Mouse (Mus musculus): ENCODE data around the gene Npas3.

The Npas3 gene

GRCm38 (mm10) chr12:53587691-53588504, 339.4 kb downstream of the Npas3 start:
- DNase-seq (ENCODE audit: low spot score in 2 of 2) = peak; percentile 18 to 25

GRCm38 (mm10) chr12:53589446-53589961, 341.0 kb downstream of the Npas3 start:
- no peak for DNase-seq (ENCODE audit: low spot score in 2 of 2)

- DNase-seq (ENCODE audit: low spot score in 2 of 2) = no peak
Observed at GRCm38 (mm10) chr12:53605661-53606060, 357.2 kb downstream of the Npas3 start.

DNA sequence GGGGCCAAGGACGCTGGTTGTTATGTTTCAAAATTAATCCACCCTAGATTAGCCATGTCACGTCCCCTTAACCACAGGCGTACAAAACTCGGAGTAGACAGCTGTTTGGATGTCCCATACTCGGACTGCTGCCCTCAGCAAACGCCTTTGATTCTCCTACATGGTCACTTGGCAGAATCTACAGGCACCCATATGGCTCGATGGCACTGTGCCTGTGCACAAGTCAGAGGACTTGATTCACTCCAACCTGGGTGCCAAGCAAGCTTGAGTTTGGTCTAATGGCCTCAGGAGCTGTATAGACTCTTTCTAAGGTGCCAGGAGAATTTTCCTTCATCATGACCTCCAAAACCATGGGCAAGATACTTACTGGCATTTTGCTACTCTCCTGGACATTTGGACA, 363.6 kb downstream of the Npas3 start:
- no peak for DNase-seq (ENCODE audit: low spot score in 2 of 2)

DNA sequence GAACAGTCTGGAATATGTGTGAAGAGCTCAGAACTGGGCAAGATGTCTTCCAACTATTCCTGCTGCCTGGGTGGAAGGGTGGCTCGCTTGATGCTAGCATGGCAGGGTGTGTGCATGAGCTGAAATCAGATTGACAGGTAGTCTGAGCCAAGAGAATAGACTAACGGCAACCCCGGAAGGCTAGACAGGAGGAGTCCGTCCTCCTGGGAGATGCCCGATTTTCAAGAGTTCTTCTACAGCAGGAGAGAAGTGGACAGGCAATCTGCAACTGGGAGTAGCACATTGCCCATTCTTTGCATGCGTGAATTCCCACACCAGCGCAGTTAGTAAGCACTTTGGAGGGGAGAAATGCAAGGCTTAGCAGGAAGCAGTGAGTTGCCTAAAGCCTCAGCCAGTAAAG, 372.8 kb downstream of the Npas3 start:
- no peak for DNase-seq (ENCODE audit: low spot score in 2 of 2)

DNA sequence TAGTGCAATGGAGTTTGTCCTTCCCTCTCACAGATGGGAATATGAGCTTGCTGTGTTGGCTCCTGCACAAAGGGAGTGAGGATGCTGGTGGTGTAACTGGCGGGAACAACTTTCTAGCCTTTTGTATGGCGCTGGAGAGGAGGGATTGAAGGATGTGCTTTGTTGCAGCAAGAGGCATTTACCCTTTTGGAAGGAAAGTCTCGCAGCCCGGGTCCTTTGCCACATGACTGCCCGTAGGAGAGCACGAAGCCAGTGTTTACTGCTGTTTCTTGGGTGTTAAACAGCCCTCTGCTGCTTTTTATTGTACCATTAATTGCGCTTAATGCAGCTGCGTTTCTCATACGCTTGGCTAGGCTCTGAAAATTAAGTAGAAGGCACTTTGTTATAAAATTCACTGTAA, 375.3 kb downstream of the Npas3 start:
- no peak for DNase-seq (ENCODE audit: low spot score in 2 of 2)

DNA sequence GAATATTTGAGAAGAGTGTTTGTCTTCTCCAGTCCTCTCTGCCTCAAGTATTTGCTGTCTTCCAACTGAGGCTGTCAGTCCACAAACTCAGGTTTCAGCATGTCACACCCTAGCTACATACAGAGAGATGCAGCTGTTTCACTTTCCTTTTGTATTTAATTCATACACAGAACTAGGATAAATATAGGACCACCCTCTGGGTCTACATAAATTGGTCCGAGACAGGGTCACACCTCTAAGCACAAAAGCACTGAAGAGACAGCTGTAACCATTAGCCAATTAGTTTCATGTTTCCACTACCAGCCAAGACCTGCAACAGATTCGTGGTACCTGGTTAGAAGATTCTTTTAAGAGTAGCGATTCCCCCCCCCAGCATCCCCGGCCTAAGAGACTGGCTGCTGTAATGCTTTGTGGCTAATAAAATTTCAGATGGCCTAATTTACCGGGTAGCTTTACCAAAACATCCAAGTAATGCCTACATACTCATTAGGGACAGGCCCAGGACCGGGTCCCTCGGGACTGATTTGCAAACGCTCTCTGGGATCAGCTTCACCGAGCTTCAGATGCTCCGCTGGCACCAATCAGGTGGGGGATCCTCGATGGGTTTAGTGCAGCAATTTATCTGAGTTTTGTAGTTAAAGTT, 376.0 kb downstream of the Npas3 start:
- no peak for DNase-seq (ENCODE audit: low spot score in 2 of 2)

DNA sequence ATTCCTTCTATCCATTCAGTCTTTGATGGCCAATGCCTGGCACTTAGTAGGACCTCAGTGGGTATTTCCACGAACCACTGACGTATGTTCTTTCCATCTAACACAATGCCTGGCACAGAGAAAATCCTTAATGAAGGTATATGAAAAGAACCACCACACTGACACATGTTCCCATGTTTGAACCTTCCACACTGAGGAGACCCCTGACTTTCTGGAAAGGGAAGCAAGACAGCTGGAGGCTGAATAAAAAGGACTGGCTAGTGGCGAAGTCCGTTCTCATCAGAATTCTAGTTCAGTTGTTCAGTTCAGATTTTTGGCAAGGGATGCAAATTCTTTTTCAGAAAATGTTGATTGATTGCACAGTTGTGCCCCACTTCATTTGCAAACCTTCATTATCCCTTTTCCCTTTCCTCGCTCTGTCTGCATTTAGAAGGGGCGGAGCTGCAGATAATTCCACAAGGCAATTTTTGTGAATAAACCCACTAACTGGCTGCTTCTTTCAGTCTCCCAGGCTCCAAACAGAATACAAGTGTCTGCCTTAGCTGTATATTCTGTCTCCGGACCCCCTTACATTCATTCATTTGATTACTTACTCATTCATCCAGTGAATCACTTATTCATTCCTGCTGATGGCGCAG, 381.1 kb downstream of the Npas3 start:
- DNase-seq (ENCODE audit: low spot score in 2 of 2) = no peak

GRCm38 (mm10) chr12:53630607-53631006, 382.1 kb downstream of the Npas3 start:
- no peak for DNase-seq (ENCODE audit: low spot score in 2 of 2)

GRCm38 (mm10) chr12:53631315-53632106, 383.0 kb downstream of the Npas3 start:
- DNase-seq (ENCODE audit: low spot score in 2 of 2) = no peak

- no peak for DNase-seq (ENCODE audit: low spot score in 2 of 2)
Observed at GRCm38 (mm10) chr12:53638571-53638970, 390.1 kb downstream of the Npas3 start.

- DNase-seq (ENCODE audit: low spot score in 2 of 2) = no peak
Observed at GRCm38 (mm10) chr12:53647282-53647681, 398.8 kb downstream of the Npas3 start.

GRCm38 (mm10) chr12:53656301-53656700, 407.8 kb downstream of the Npas3 start:
- no peak for DNase-seq (ENCODE audit: low spot score in 2 of 2)

DNA sequence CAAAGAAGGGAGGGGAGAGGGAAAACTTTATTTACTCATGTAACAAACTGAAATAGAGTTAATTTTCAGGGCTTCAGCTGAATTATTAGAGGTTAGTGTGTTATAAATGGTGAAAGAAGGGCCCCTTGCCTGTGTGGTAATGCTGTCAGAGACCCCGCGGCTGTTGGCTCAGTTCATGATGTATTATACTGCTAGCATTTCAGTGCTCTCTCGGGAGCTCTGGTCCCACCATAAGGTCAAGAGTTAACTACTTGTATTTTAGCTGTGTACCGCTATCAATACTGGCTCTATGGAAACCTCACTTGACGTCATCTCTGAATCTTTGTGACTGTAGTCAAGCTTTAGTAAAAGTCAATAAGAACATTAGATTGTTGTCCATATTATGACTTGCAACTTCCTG, 415.6 kb downstream of the Npas3 start:
- no peak for DNase-seq (ENCODE audit: low spot score in 2 of 2)

GRCm38 (mm10) chr12:53671846-53672245, 423.4 kb downstream of the Npas3 start:
- no peak for DNase-seq (ENCODE audit: low spot score in 2 of 2)

- no peak for DNase-seq (ENCODE audit: low spot score in 2 of 2)
Observed at GRCm38 (mm10) chr12:53677091-53677630, 428.7 kb downstream of the Npas3 start.

DNA sequence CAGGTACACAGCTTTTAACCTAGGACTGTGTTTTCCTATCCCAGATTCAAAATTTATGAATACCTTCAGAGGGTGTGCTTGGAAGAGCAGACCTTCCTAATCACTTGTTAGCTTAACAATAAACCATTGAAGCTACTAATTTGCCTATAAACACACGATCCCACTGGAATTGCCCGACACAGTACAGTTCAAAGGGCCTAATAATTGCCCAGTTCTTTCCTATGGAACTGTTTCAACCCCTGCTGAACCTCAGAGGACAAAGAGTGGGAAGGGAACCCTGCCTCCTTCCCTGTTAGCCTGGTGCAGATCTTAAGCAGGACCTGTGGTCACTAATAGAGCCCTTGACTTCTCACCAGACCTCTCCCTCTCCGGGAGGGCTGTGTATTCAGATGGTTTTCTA, 429.7 kb downstream of the Npas3 start:
- DNase-seq (ENCODE audit: low spot score in 2 of 2) = no peak

DNA sequence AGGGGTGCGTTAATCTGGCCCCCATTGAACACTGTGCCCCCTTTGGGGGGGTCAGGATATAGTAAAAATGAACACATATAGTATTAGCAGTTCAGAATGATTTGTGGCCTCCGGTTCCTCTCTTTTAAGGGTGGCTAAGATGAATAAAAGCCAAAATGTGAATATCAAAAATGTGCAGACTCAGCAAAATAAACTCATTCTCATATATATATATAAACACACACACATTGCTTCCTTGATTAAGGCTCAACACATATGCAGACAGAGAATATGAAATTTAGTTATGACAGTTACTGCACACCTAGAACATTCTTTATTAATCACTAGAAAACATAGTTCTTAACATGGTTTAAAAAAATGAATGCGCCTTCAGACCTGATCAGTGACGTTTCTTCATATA, 430.7 kb downstream of the Npas3 start:
- DNase-seq (ENCODE audit: low spot score in 2 of 2) = no peak

DNA sequence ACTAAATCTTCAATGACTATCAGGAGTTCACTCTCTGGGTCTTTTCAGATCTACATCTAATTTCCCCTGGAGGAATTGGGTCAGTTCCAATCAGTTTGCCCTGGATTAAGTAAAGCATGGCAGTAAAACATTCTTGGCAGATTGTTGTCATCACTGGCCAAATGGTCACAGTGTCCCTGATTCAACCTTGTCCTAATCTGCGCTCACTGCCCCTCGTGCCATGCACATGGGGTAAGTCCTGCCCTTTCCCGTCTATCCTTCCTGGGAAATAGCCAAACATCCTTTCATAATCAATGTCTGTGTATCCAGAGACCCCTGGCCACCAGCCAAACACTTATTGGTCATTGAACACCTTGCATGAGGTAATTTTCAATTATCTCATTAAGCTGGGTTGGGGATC, 432.0 kb downstream of the Npas3 start:
- DNase-seq (ENCODE audit: low spot score in 2 of 2) = no peak

- DNase-seq (ENCODE audit: low spot score in 2 of 2) = no peak
Observed at GRCm38 (mm10) chr12:53682036-53682435, 433.6 kb downstream of the Npas3 start.

- no peak for DNase-seq (ENCODE audit: low spot score in 2 of 2)
Observed at GRCm38 (mm10) chr12:53692471-53692870, 444.0 kb downstream of the Npas3 start.

DNA sequence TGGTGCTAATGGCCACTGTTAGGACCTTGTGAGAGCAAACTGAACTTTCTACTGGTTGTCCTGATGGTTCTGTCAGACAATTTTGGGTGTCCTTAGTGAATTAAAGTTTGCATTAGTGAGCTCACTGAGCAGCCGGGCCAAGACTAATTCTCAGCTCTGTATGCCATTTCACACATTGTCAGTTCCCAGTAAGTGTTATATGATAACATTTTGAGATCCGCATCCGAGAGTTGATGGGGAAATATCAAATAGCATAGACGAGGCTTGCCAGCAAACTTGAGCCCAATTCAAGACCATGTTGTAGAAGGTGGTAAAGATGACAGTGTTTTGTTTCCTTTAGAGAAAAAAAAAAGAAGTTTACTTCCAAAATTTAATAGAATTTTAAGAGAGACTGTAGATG, 445.9 kb downstream of the Npas3 start:
- DNase-seq (ENCODE audit: low spot score in 2 of 2) = no peak

All from right cerebral cortex, postnatal 36 days (tissue).